Mouse (Mus musculus) ovary, postnatal 36 days (tissue): ENCODE measurements at regions not wholly inside any gene's neighbourhood (a gene's known extent, or its start where the extent isn't known, plus 50 kb on each side); places are given as distances from the start of the nearest gene placed in this dataset.
"Not testable (repeated sequence)": the region's sequence is repeated elsewhere in the genome, so short reads cannot be mapped to it uniquely, and the experiment has no call there.

Experiments
- DNase-seq: peaks from one replicate; pipeline ENCODE4 v3.0.0; 2022; ENCODE audit warnings: low spot score, mixed read lengths

DNA sequence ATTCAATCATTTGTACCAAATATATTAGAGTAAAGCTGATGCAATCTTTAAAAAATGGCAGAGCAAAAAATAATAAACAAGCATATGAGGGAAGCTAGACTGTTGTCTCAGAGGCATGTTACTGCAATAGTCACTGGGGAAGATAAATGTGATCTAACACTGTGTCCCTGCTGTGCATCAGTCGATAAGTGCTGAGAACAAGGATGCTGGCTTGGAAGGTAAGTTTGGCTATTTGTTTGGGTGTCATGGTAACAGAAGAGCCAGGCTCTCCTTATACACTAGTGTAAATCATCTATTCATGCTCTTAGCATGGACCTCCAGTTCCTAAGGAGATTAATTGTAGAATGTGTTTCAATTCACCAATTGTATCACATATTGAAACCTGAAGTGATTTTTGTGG is 102.0 kb upstream of the Ghr start:
- no peak for DNase-seq

DNA sequence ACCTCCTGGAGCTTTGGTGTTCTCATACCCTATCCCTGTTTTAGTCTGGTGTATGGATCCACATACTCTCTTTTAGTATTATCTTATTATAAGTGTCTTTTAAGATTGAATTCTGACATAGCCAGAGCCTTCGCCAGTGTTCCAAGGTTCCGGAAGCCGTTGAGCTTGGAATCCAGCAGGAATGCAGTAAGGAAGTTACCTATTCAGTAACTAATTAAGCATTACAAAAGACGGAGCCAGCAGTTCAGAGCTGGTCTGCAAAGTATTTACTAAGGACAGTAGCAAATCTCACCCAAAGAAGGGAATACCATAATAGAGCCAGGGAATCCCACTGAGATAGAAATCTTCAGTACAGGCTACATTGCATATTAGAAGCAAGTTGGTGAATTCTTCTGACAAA is 93.7 kb upstream of the Ghr start:
- DNase-seq: not testable (repeated sequence)

DNA sequence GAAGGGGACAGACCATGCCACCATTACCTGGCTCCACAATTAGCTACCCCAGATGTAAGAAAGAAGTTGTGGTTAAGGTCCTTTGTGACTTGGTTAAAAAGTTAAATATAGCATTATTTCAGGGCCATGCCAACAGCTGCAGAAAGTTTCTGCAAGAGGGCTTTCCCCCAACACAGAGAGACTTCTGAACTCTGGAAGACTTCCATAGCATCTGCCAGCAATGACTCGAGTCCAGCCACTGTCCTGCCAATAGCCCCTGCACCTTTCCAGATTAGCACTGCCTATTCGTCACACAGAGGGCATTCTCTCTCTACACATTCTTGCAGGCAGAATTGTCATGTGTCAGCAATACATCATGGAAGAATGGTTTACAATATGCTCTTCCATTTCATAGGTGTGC is 89.3 kb upstream of the Ghr start:
- no peak for DNase-seq

DNA sequence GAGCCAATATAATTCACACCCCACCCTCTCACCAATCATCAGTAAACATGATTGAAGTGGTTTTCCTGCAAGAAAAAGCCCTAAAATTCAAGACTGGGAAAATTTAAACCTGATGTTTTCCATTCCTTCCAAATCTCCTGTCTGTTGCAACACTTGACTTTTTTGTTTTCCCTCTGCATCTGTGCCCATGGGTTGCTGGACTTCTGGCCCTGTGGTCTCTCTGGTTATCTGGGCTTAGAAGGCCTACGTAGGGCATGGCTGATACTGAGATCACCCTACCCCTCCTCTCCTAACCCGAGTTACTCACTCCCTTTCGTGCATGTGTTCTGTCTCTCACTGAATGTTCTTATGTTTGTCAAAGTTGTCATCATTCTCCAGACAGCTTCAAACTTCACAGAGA is 87.9 kb upstream of the Ghr start:
- DNase-seq: no peak

DNA sequence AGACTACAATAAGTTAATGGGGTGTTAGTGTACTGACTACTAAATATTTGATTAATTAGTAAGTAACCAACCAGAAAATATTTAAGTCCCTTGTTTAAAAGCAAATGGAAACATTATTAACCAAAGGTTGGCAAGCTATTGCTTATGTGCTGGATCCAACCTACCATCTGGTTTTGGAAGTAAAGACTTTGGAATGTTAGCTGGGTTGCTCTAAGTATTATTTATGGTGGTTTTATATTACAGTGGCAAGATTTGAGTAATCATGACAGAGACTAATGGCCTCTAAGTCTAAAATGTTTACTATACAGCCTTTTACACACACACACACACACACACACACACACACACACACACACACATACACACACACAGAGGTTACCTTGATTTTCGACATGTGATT is 86.1 kb upstream of the Ghr start:
- no peak for DNase-seq

DNA sequence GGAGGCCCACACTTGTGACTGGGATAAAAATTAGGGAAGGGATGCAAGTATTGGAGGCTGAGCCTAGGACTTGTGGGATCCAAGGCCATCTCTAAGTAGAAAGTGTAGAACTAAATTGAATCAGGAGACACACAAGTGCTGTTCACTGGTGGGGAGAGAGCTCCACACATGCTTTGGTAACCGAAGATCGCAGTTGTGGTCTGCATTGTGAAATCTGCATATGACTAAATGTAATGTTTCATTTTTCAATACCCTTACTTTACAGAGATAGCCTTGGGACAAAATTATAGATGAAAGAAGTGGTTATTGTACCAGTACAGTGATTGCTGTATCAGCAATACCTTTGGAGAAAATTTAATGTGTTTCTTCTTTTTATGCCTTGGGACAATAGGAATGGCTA is 85.6 kb upstream of the Ghr start:
- no peak for DNase-seq

DNA sequence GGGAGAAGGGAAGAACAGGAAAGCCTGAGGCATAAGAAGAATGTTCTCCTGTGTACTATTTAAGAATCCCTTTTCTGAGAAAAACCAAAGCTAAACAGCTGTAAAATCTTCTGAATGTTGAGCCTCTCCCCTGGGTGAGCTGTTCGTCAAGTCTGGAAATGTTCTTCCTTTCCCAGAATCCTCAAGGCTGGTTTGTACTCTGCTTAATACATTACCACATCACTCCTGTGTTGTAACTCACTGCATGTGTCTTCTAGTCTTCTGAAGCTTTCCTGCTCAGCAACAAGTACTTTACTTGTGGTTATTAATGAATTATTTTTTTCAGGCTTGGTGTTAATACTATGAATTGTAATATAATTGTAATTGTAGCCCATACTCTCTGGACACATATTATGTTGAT is 65.4 kb upstream of the Ghr start:
- no peak for DNase-seq

DNA sequence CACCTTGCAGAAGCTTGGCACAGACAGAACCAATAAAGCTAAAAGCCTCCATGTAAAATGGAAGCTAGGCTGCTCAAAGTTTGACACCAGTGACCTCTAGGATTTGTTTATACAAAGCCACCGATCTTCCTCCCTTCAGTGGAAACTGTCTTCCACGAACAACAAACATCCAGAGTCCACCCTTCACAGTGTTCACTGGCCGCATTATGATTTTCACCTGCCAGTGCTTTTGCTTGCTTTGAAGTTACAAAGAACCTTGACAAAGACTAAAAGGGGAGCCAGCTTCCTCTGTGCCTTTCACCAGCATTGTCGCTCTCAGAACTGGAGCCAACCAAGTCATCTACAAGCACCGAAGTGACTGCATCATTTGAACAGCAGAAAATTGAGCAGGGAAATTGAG is 56.8 kb upstream of the Ghr start:
- DNase-seq: no peak
